Mouse (Mus musculus): Measurements from ENCODE around the gene Gstcd.
A peak's percentile ranks its signal among the peaks of the same experiment; 100 is the strongest.

The Gstcd gene

GRCm38 (mm10) chr3:133091664-133092273, at the start of gene Gstcd, which contains the start of gene Ints12:
Gene Gstcd (minus strand): TSS chr3:133092033.
Gene Ints12 (plus strand): TSS chr3:133091840.
- peak; percentile 96 for DNase-seq (ENCODE audit: extremely low read depth, low read depth)

GRCm38 (mm10) chr3:133132611-133133010, 40.8 kb upstream of the Gstcd start:
- DNase-seq (ENCODE audit: extremely low read depth, low read depth) = no peak

- DNase-seq (ENCODE audit: extremely low read depth, low read depth) = no peak
These were observed 39.5 kb upstream of the Gstcd start for GRCm38 (mm10) chr3:133131372-133131771.

DNA sequence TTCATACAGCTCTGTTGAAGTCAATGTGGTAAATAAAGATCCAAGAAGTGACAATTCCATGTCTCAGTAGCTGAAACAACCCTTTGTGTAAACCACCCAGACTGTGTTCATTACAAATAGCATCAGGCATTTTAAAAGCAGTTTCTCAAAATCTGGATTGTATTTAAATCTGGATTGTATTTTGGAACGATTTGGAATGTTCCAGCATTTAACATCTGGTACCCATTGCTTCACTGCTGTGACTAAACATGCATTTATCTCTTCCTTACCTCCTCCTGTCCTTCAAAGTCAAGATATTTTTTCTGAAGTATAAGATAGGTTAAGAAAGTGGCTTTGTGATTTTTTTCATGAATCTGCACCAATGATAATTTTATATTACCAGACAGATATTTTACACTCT, 21.4 kb upstream of the Gstcd start:
- no peak for DNase-seq (ENCODE audit: extremely low read depth, low read depth)

- DNase-seq (ENCODE audit: extremely low read depth, low read depth) = peak; percentile 66
These were observed 19.9 kb upstream of the Gstcd start for GRCm38 (mm10) chr3:133111741-133112140.

GRCm38 (mm10) chr3:133109844-133110243, 18.0 kb upstream of the Gstcd start:
- no peak for DNase-seq (ENCODE audit: extremely low read depth, low read depth)

DNA sequence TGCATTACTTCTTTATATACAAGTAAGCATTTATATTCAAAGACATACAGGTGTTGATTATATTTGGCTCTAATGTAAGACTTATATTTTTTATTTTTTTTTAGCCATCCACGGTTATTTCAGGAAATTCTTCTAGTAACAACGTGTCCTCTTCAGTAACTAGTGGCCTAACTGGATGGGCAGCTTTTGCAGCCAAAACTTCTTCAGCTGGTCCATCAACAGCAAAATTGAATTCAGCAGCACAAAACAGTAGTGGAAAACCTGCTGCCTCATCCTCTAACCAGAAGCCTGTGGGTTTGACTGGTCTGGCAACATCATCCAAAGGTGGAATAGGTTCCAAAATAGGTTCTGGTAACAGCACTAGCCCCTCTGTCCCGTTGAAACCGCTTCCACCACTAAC, 16.9 kb upstream of the Gstcd start:
- DNase-seq (ENCODE audit: extremely low read depth, low read depth) = no peak

- DNase-seq (ENCODE audit: extremely low read depth, low read depth) = no peak
These were observed 12.6 kb upstream of the Gstcd start for GRCm38 (mm10) chr3:133104436-133104835.

DNA sequence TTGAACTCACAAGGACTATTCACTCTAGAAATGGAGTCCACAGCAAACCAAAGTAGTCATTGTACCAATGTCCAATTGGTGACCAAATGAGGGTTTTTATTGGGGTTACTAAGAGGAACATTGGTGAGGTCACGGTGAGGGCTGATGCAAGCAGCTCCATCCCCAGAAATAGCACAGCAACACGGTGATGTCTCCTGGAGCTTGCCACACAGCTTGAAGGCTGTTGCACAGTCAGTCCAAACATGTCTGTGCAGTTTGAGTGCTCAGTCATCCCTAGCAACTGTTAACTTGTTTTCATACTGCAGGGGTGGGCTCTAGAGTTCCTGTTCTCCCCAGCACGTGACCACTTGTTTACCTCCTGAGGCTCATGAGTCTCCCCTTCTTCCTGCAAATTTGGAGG, 11.9 kb upstream of the Gstcd start:
- DNase-seq (ENCODE audit: extremely low read depth, low read depth) = no peak

DNA sequence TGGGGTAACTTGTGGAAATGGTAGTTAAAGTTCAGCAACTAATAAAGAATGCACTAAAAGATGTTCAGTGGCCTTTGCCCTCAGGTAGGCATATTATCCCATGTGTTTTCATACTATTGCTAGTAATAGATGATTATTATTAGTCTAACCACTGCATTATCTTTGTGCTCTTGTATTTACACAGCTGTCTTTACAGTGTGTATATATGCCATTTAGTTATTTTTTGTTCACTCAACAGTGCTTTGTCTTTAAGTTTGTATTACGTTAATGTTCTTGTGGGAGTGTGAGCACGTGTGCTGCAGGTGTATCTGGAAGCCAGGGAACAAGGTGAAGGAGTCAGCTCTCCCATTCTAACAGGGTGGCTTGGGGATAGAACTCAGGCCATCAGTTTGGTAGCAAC, 7.1 kb upstream of the Gstcd start:
- no peak for DNase-seq (ENCODE audit: extremely low read depth, low read depth)

- DNase-seq (ENCODE audit: extremely low read depth, low read depth) = peak; percentile 59
These were observed 6.5 kb upstream of the Gstcd start for GRCm38 (mm10) chr3:133098336-133098735.

GRCm38 (mm10) chr3:133097936-133098335, 6.1 kb upstream of the Gstcd start:
- peak; percentile 55 for DNase-seq (ENCODE audit: extremely low read depth, low read depth)

GRCm38 (mm10) chr3:133094305-133094704, 2.5 kb upstream of the Gstcd start:
- DNase-seq (ENCODE audit: extremely low read depth, low read depth) = peak; percentile 74

DNA sequence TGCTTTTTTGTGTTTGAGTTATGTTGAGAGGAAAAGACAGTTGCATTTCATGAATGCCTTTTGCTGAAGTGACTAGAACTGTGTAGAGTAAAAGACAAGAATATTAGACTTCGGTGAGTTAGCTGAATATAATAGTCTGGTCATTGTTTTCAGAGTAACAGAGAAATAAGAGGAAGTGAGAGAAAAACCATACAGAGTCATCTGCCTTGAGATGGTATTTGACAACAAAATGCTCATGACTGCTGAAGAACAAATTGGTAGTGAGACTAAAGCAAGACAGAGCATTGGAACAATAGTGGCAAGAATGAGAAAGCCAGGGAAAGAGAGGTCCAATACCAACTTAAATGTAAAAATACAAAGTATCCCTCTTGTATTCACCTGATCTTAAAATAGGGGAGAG, 1.1 kb upstream of the Gstcd start:
- DNase-seq (ENCODE audit: extremely low read depth, low read depth) = peak; percentile 80

DNA sequence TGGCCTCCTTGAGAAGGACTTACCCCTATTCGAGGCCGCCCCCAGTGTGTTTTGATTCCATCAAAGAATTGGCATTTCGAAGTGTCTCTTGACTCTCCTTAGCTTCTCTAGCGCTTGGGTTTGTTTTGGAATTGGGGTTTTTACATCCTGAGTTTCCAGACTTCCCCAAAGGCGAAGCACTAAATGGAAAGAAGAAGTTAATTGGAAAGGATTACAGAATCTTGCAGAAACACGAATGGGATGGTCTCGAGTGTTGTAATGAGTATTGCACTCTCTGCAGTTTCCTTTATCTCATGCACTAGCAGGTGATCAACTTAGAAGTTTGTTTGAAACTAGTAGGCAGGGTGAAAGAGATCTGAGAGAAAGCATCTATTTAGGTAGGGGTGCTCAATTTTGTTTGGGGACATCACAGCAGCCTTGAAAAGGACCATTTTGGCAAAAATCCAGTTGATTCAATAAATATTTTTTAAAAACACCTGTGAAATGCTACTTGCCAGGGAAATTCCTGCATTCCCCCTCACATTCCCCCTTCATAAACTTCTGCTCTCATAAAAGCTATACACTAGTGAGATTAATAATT, 531 bp upstream of the Gstcd start:
- peak; percentile 46 for DNase-seq (ENCODE audit: extremely low read depth, low read depth)

GRCm38 (mm10) chr3:133091121-133091663, 641 bp downstream of the Gstcd start:
- DNase-seq (ENCODE audit: extremely low read depth, low read depth) = peak; percentile 73

GRCm38 (mm10) chr3:133090247-133091120, 1.3 kb downstream of the Gstcd start:
- peak; percentile 44 for DNase-seq (ENCODE audit: extremely low read depth, low read depth)

DNA sequence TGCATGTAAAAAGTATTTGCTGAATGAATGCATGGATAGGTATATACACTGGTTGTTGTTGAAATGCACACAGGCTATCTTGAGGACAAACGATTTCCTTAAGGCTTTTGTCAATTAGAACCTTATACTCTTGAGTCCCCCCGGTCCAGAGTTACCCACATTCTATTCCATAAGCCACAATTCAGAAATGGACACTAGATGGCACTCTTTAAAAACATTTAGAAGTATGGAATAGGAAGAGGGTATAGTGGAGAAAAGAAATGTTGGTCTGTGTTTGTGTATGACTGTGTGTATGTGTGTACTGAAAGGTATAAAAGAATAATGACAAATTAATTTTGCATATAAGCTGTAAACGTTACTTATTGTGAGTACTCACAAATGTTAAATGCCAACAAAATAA, 6.0 kb downstream of the Gstcd start:
- DNase-seq (ENCODE audit: extremely low read depth, low read depth) = peak; percentile 57

- DNase-seq (ENCODE audit: extremely low read depth, low read depth) = no peak
These were observed 9.1 kb downstream of the Gstcd start for GRCm38 (mm10) chr3:133082736-133083135.

- DNase-seq (ENCODE audit: extremely low read depth, low read depth) = no peak
These were observed 16.3 kb downstream of the Gstcd start for GRCm38 (mm10) chr3:133075560-133075959.

- DNase-seq (ENCODE audit: extremely low read depth, low read depth) = no peak
These were observed 39.8 kb downstream of the Gstcd start for GRCm38 (mm10) chr3:133052068-133052467.

- DNase-seq (ENCODE audit: extremely low read depth, low read depth) = no peak
These were observed 58.6 kb downstream of the Gstcd start for GRCm38 (mm10) chr3:133033145-133033755.

Data from MEL-GATA-1-ER (cell line).